Mouse (Mus musculus): ENCODE data around the gene Prdx1.
"Not testable (repeated sequence)": the region's sequence is repeated elsewhere in the genome, so short reads cannot be mapped to it uniquely, and the experiment has no call there.

Prdx1 gene

GRCm38 (mm10) chr4:116685402-116686061 is at the start of gene Prdx1:
Gene Prdx1 (plus strand): TSS chr4:116685544.
- peak; percentile 93 to 97 for DNase-seq

GRCm38 (mm10) chr4:116638821-116639220 is 46.5 kb upstream of the Prdx1 start:
- DNase-seq, result no peak

- no peak for DNase-seq
These were observed 43.3 kb upstream of the Prdx1 start for GRCm38 (mm10) chr4:116642071-116642470.

GRCm38 (mm10) chr4:116644326-116644725 is 41.0 kb upstream of the Prdx1 start:
- peak; percentile 45 to 71 for DNase-seq

- no peak for DNase-seq
These were observed 39.7 kb upstream of the Prdx1 start for GRCm38 (mm10) chr4:116645624-116646023.

GRCm38 (mm10) chr4:116649411-116649810 is 35.9 kb upstream of the Prdx1 start:
- peak; percentile 25 to 62 for DNase-seq

GRCm38 (mm10) chr4:116650365-116650764 is 35.0 kb upstream of the Prdx1 start:
- peak; percentile 39 to 42 for DNase-seq

- DNase-seq, result peak; percentile 95
These were observed 34.2 kb upstream of the Prdx1 start, which contains the start of gene Akr1a1 for GRCm38 (mm10) chr4:116650924-116651796. Gene Akr1a1 (minus strand): TSS chr4:116651680.

- DNase-seq, result no peak
These were observed 33.6 kb upstream of the Prdx1 start for GRCm38 (mm10) chr4:116651797-116652135.

- DNase-seq, result peak; percentile 74 to 86
These were observed 32.1 kb upstream of the Prdx1 start for GRCm38 (mm10) chr4:116653228-116653627.

GRCm38 (mm10) chr4:116655100-116655499 is 30.2 kb upstream of the Prdx1 start:
- peak; percentile 54 to 83 for DNase-seq

- no peak for DNase-seq
These were observed 29.7 kb upstream of the Prdx1 start for GRCm38 (mm10) chr4:116655658-116656057.

GRCm38 (mm10) chr4:116657971-116658370 is 27.4 kb upstream of the Prdx1 start:
- peak; percentile 20 to 42 for DNase-seq

GRCm38 (mm10) chr4:116659474-116659873 is 25.9 kb upstream of the Prdx1 start:
- peak; percentile 74 to 92 for DNase-seq

GRCm38 (mm10) chr4:116659916-116660315 is 25.4 kb upstream of the Prdx1 start:
- not testable (repeated sequence) for DNase-seq

GRCm38 (mm10) chr4:116660829-116661228 is 24.5 kb upstream of the Prdx1 start:
- peak; percentile 46 to 68 for DNase-seq

GRCm38 (mm10) chr4:116661998-116662397 is 23.3 kb upstream of the Prdx1 start:
- no peak for DNase-seq

- DNase-seq, result no peak
These were observed 18.7 kb upstream of the Prdx1 start for GRCm38 (mm10) chr4:116666625-116667024.

- DNase-seq, result peak in 1 of 2 experiments; percentile 62
These were observed 17.2 kb upstream of the Prdx1 start for GRCm38 (mm10) chr4:116668145-116668544.

- DNase-seq, result peak; percentile 59 to 65
These were observed 16.1 kb upstream of the Prdx1 start for GRCm38 (mm10) chr4:116669291-116669690.

GRCm38 (mm10) chr4:116672785-116673184 is 12.6 kb upstream of the Prdx1 start:
- peak; percentile 42 to 72 for DNase-seq

- DNase-seq, result not testable (repeated sequence)
These were observed 10.6 kb upstream of the Prdx1 start for GRCm38 (mm10) chr4:116674761-116675160.

- DNase-seq, result no peak
These were observed 9.3 kb upstream of the Prdx1 start for GRCm38 (mm10) chr4:116676027-116676426.

GRCm38 (mm10) chr4:116677808-116678207 is 7.5 kb upstream of the Prdx1 start:
- DNase-seq, result no peak
